Mouse (Mus musculus) cerebellum, adult 18-20 months (tissue): Measurements from ENCODE around the gene Tmem131l.

ENCODE experiments used
- DNase-seq, 2 experiments: peaks; one replicate each; pipeline ENCODE4 v3.0.0; 2021

The Tmem131l gene

DNA sequence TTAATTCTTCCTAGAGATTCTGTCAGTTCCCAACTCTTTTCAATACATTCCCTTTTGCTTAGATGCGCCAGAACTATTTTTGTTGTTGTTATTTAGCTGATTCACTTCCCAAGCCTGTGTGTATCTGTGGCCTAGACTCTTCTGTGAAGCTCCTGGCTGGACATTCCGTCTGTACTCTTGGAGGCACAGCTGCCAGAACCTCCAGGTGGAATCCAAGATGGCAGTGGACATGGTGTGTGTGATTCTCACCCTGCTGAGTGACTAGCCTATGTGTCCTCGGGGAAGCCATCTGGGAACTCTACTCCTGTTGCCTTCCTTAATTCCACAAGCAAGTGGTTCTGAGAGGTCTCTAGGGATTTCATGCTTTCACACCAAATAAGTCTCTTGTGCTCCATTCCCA is 63.8 kb downstream of the Tmem131l start:
- no peak for DNase-seq

DNA sequence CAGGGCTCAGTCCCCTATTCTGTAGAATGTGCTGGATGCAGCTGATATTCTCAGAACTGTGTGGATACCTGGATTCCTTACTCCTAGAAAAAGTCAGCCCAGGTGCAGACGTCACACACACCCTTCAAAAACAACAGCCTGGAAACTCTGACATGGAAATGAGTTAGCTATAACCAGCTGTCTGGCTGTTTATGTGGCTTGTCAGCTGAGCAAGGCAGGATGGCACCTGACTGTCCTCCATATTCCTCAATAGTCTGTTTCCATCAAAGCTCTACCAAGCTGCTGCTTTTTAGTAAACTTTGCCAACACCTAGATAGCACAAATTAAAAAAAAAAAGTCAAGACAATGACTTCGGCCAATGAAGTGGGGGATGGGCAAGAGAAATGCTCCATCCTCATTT is 66.6 kb downstream of the Tmem131l start:
- DNase-seq: no peak

DNA sequence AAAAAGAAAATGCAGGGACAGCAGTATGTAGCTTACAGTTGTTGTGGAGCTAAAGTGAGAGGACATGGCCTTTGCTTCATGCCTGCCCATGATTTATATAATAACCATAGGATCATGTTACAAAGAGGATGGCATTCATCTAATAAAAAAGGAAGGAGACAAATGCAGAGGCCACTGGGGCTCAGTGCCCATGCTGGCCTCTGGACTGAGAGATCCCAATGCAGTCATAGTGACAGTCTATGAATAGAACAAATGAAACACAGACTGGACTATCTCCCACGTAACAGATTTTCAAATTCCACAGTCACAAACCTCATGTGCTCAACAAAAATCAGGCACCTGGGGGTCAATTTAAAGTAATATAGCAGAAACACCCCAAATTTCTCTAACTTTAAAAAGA is 69.3 kb downstream of the Tmem131l start:
- DNase-seq: no peak

DNA sequence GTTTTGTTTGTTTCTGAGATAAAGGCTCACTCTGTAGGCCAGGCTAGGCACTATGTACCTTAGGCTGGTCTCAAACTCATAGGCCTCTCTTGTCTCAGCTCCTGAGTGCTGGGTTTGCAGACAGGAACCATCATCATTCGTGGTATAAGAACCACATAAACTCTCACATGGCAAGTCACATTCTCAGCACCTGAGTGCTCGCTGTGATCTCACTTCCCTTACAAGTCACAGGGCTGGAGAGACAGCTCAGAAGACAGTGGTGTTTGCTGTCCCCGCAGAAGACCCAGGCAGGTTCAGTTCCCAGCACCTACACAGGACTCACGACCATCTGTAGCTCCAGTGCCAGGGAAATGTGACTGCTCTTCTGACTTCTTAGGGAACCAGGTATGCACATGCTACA is 70.9 kb downstream of the Tmem131l start:
- DNase-seq: no peak

DNA sequence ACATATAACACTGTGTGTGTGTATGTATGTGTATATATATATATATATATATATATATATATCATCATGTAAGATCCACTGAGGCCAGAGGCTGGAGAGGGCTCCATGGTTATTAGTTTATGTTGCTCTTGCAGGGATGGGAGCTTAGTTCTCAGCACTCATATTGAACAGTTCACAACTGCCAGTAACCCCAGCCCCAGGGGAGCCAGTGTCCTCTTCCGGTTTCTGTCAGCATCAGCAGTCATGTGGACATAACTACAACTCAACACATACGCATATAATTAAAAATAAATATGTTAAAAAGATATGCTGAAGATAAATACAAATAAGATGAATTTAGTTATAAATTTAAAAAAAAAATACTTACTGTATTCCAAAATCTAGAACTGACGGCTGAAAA is 72.2 kb downstream of the Tmem131l start:
- DNase-seq: no peak

DNA sequence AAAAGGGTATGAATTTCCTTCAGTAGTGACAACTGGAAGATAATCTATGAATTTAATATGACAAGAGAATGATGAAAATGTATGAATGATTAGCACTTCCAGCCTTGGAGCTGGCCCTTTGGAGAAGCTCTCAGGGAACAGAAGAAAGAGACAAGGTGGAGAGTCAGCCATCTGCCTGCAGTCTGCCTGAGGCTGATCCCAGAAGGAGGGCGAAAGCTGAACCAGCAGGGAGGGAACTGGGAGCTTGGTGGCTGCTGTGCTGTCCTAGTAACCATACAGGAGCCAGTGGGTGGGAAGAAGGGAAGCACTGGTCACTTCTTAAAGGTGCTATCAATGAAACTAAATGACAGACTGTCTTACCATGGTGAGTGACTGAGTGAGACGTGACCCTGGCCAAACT is 74.6 kb downstream of the Tmem131l start:
- DNase-seq: peak; percentile 11 to 32

DNA sequence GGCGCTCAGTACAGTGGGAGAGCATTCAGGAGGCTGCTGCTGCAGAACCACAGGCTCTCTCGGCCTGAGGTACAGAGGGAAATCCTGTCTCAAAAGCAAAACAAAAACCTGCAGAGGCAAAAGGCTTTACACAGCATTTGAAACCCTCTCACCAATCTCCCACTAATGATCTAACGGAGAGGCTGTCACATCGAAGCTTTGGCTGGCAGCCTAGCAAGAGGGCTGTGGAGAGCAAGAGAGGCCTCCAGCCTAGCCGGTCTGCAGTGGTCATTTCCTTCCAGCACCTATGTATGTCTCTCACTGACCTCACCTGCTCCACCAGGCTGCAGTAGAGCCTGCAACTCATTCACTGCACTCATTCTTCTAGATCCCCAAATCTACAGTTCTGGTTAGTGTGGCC is 76.3 kb downstream of the Tmem131l start:
- no peak for DNase-seq

DNA sequence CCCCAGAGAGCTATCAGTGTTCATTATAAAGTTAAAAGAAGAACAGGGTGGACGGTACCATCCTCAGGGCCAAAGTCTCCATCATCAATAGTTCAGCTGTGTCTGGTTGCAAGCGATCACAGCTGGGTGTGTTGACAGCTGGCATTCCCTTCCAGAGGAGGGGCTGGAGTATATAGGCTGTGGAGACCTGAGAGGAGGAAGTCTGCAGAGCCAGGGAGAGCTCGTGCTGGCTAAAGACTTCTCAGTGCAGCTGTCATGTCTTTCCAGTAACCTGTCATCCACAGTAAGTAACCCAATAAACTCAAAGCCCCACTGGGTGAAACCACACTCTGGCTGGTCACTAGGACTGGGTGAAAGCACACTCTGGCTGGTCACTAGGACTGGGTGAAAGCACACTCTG is 77.4 kb downstream of the Tmem131l start:
- DNase-seq: no peak

DNA sequence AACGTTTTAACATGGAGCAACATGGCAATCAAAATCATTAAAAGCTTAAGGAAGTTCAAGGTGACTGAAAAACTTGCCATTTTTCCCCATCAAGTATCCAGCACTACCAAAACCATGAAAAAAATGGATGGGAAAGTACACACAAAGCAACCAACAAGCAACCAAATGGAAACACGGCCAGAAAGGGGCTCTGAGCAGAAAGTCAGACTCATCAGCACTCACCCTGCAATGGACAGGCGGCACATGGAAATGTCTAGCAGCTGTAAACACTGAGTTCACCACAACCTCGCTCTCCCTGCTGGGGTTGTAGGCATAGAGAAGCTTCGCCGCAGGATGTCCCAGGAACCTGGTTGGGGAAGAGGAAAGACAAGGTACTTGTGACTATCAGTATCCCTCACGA is 77.9 kb downstream of the Tmem131l start:
- DNase-seq: no peak

DNA sequence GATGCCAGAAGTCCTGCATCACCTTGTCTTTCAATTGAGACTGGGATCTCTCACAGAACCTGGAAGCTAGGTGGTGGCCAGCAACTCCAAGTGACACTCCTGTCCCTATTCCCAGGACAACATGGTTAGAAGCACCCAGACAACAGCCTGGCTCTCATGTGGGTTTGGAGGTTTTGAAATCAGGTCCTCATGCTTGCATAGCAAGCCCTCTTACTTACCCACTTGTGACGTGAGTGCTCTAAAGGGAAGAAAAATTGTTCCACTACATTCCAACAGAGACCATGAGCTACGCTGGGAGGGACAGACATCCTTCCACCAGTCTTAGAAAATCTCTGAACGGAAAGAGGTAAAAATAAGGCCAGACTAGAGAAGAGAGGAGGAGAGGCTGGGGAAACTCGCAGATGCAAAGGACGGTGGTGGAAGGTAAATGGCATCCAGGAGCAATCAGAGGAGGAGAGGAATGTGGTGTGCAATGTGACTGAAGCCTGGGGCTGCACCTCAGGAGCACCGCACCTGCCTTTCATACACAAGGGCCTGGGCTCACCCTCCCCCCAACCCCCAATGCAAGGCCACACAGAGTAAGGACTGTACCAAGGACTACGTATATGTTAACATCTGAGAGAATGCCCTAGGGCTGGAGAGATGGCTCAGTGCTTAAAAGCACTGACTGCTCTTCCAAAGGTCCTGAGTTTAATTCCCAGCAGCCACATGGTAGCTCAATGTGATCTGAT is 80.9 kb downstream of the Tmem131l start:
- no peak for DNase-seq

DNA sequence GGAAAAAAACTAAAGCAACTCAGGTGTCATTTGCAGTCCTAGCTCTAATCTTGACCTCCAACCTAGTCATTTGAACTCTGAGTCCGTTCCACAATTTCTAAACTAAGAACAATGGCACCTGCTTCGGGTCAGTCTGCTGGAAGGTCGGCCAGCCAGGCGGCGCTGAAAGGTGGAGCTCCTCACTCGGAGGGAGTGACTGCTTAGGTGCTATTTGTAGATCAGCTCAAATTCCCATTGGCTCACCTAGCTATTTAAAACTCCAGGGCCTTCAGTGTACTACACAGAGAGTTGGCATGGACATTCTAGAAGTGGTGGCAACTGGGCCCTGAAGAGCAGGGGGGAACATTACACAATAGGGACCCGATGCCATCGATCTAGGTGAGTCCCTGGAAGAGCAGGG is 86.1 kb downstream of the Tmem131l start:
- DNase-seq: no peak

DNA sequence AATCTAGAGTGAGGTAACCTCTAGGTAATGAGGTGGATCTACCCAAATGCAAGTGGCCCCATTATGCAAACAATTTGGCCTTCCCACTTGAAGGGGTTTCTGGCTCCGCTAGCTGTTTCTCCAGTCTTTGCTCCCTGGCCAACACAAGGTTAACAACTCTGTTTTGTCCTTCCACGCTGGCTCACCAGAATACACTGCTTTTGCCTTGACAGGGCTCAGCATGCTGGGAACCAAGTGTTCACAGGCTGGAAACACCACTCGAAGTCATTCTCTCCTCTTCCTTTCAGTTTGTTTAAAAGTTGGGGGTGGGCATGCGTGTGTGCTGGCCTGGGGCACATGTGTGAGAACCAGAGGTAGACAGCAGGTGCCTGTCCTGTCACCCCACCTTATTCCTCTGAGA is 91.2 kb downstream of the Tmem131l start:
- DNase-seq: no peak

DNA sequence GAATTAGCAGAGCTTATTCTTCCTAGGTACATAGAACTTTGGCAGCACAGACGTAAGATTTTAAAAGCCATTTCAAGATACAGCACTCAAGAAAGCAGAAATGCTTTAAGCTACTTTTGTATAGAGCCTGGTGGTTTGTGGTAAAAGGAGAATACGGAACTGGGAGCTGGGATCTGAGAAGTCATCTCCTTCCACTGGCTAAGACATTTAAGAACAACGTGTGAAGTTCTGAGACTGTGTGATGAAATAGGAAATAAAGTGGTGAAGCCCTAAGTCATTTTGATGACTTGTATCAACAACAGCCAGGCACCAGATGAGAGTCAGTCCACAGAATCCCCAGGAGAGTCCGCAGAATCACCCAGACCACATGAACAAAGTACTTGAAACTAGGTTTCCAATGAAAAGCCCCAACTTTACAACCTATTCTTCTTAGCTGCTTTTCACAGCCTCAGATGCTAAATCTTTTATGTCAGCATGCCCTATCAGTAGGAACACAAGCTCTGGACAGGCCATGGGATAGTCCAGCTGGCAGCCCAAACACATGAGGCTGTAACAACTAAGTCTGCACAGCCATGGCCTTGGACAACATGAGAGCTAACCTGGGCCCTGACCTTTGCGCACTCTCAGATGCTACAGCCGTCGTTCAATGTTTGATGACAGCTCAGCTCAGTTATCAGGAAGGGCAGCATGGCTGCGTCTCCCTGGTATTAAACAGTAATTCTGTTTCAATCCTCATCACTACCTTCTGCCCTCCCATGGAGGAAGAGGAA is 92.3 kb downstream of the Tmem131l start:
- no peak for DNase-seq

DNA sequence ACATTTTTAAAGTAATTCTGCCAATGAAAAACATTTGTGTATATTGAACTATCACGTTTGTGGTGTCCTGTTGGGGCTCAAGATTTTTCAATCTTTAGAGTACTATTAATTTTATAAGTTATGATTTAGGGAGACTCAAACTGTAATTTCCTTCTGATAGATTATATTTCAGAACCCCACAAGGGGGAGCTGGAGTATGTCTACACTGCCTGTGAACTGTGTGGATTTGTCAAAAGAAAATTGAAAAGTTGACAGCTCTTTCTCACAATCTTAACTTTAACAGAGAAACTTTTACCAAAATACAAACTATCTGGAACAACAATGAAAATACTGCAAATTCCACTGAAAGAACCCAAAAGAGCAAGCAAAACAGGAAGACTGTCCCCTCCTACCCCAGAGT is 93.1 kb downstream of the Tmem131l start:
- DNase-seq: no peak

DNA sequence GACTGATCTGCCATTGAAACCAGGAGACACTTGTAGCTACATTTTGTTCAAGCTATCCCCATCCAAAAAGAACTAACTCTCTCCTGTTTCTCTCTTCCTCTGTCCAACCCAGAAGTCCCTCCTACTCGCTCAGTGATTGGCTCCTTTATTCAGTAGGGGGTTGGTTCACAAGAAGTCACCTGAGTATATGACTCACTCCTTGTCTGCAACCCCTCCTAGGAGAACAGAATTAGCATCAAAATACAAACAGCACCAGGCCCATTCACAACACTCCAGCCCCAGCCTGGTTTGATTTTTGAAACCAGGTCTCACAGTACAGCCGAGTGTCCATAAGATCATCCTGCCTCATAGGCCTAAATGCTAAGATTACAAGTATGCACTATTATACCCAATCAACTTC is 96.3 kb downstream of the Tmem131l start:
- no peak for DNase-seq

DNA sequence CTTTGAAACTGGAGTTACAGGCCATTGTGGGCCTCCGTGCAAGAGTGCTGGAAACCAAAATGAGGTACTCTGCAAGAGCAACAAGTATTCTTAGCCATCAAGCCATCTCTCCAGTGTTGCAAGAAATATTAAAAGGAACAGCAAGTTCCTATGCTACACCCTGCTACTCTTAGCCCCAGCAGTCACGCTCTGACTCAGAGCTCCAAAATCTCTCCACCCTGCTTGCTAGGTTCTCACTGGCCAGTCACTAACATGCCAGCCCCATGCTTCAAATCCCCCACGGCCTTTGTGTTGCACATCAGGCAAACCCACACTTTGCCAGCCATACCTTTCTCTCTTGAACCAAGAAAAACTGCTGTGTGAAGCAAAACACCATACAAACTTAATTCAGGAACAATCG is 96.8 kb downstream of the Tmem131l start:
- no peak for DNase-seq

DNA sequence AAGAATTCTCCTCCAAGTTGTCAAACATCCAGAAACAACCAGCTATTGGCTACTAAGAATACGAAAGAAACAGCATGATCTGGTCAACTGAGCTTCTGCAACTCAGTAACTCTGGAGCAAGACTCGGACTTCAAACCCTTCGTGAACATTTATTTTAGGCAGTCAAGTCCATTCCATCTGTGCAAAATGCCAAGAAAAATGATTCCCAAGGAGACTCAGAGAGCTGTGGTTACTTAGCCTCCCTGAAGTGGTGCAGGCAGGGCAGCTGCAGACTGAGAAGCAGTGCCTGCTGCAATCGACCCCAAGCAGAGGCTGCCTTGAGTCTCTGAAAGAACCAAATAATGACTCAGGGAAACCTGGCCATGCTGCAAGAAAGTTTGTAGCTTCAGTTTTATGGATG is 98.1 kb downstream of the Tmem131l start:
- no peak for DNase-seq

DNA sequence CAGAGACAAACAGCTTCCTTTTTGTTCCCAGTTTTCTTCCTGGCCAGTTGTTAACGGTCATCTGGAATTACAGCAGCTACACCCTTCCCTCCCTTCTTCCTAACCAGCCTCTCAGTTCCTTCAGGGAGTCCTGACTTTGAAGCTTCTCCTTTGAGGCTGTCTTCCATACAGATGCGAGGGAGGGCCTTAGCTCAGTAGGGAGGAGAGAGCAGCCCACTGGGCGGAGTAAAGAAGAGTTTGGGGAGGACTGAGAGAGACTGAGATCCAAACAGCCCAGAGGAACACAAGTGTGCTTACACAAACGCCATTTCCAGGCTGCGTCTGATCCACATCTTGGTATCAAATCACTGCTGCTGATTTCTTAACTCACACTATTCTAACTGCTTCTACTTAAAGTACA is 101.1 kb downstream of the Tmem131l start:
- DNase-seq: no peak

DNA sequence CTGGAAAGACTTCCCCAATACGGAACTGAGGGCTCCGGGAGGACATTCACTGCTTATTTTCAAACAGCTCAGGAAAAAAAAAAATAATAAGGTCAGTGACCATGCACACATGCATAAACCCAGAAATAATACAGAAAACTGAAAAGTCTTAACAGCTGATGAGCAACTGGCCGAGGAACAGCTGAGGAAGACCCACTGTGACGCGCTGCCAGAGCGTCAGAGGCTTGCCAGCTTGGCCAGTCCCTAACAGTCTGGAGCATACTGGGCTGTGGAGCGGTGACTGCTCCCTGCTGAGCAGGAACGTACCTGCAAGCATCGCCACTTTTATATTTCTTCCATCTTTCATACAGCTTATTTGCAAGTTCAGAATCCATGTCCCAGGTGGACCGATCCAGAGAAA is 105.5 kb downstream of the Tmem131l start:
- no peak for DNase-seq

DNA sequence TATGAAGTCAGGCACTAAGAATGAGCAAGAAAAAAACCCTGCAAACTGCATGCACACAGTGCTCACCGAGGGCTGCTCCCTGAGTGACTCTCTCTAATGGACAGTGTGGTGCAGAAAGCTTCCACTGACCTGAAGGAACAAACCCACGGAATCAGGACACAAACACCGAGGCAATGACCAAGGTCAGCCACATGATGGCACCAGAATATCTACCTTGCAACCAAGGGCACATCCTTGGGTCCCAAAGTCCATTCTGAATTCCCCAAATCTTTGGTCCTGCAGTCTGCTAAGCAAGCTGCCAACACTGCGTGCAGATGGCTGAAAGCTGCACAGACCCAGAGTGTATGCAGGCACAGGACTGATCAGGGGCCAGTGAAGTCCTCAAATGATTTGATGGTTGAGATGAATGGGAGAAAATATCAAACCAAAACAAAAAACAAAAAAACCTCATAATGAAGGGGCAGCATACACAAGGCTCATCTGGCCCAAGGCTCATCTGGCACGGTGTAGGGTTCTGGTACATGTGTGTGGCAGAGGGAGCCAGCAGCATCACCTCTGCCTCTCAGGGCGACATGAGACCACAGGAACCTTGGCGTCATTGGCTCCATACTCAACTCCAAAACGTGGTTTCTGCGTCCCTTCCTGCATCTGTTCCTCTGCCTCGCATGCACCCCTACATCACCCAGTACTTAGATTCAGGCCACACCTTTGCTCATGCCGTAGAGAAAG is 124.0 kb downstream of the Tmem131l start:
- DNase-seq: peak; percentile 55 to 65

DNA sequence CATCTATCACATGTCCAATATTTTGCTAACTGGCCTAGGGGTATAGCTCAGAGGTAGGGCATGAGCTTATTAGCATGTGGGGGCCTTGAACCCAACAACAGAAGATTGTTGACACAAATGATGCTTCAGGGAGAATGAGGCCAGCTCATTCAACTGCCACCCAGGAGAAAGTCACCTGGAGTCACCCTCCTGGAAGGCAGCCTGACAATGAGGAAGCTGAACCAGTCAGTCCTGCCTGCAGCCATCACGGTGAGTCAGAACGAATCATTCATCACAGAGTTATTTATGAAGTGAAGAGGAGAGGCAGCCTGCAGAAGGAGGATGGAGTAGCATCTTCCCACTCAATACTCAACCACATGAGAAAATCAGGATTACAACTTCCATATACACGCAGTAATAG is 124.9 kb downstream of the Tmem131l start:
- no peak for DNase-seq

DNA sequence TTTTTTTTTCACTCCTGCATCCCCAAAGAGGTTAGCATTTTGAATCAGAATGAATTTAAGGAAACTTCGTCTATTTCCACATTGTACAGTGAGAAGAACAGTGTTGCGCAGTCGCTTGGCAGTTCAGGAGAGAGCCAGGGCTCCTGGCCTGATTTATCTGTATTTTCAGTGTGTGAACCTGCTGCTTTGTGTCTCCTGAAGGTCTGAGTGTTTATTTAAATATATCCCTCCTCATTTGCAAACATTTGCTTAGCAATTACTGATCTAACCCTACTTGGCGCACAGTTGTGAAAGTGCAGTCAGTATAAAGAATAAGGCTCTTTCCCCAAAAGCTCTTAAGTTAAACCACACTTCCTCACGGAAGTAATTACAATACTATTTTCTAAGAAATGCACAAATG is 129.3 kb downstream of the Tmem131l start:
- DNase-seq: no peak

DNA sequence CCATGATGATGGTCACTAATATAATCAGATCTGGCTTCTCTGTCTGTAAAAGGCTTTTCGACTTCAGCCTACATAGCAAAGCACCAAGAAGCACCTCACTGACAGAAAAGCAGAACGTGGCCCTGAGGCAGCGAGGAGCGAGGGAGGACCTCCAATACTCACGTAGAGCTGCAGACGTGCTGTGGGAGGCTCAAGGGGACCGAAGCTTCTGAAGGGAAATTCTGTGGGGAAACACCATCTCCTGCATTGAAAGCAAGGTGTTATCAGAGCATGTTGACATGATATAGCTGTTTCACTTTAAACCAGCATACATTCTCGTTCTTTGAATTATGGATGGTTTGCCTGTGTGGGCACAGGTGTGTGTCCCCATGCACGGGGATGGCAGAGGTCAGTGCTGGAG is 133.8 kb downstream of the Tmem131l start:
- DNase-seq: no peak

DNA sequence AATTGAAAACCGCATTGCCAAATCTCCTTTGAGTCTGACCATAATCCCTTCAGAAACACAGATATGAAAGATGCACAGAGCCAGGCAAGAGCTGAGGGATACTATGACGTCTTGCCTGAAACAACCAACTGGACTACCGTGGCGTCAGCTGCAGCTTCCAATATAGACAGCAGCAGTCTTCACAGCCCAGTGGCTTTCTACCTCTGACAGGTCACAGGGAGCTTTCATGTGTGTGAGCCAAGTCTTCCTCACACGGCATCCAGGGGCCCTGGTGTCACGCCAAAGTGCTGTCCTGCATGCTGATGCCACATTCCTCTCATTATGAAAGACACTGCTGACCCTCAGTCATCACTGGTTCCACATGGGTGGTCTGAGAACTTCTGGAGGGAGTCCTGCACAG is 134.8 kb downstream of the Tmem131l start:
- no peak for DNase-seq
